Mouse (Mus musculus): Measurements from ENCODE around the gene Hid1. TPM values are rescaled to one million over a fixed set of nuclear protein-coding genes. Genes with fewer than 3 reads are reported as not detected.
A peak's percentile ranks its signal among the peaks of the same experiment; 100 is the strongest.

Hid1 gene
- polyA plus RNA-seq, 1 experiment from 2014 or later: 7.6 TPM

GRCm38 (mm10) chr11:115308781-115309180 lies 58.8 kb downstream of the Hid1 start:
- H3K9ac ChIP-seq: no peak overlapping the region

GRCm38 (mm10) chr11:115306863-115307262 lies 60.7 kb downstream of the Hid1 start, which contains the start of gene Otop2:
TSS of gene Otop2 (plus strand) at chr11:115307163.
- Histone ChIP-seq H3K9me3 (replicated peaks) (no peaks in the 10 kb centered on the region), H3K9ac (no peak within 1 kb of the TSS), H3K4me3 (no peak within 1 kb of the TSS), H3K27me3 (peaks cover 9% of the 10 kb centered on the region), H3K4me1 (replicated peaks) (peaks cover 12% of the 10 kb centered on the region), H3K27ac (no peak within 1 kb of the TSS), H3K4me2 (no peak within 1 kb of the TSS), H3K36me3 (no peaks in the 10 kb centered on the region)
- ATAC-seq (replicated peaks; ENCODE audit: insufficient number of reproducible peaks, insufficient read depth, low FRiP score, low read depth): no peak
- 42% methylated on average over 8 of the region's 8 CpGs for WGBS

More at GRCm38 (mm10) chr11:115308781-115309180, 58.8 kb downstream of the Hid1 start:
- 64% methylated on average over 1 of the region's 1 CpGs for WGBS
- Histone ChIP-seq H3K9me3 (replicated peaks) (no peaks in the 10 kb centered on the region), H3K27me3 (peaks cover 26% of the 10 kb centered on the region), H3K4me2 (no peak overlapping the region), H3K4me1 (replicated peaks) (peaks cover 12% of the 10 kb centered on the region), H3K36me3 (no peaks in the 10 kb centered on the region), H3K27ac (no peak overlapping the region), H3K4me3 (no peak overlapping the region)
- ATAC-seq (replicated peaks; ENCODE audit: insufficient number of reproducible peaks, insufficient read depth, low FRiP score, low read depth): no peak

GRCm38 (mm10) chr11:115303167-115303566 lies 64.4 kb downstream of the Hid1 start:
- no peaks in the 10 kb centered on the region for H3K9me3 ChIP-seq (replicated peaks)
- no peak overlapping the region for H3K4me3 ChIP-seq
- no peaks in the 10 kb centered on the region for H3K36me3 ChIP-seq
- 0 out of 2 replicates have a peak, but pooled peaks cover 5% of the 10 kb centered on the region for H3K4me1 ChIP-seq (replicated peaks)
- H3K9ac ChIP-seq: no peak overlapping the region
- peaks cover 10% of the 10 kb centered on the region for H3K27me3 ChIP-seq
- WGBS: 45% methylated on average over 8 of the region's 8 CpGs
- no peak for ATAC-seq (replicated peaks; ENCODE audit: insufficient number of reproducible peaks, insufficient read depth, low FRiP score, low read depth)
- H3K27ac ChIP-seq: no peak overlapping the region
- H3K4me2 ChIP-seq: no peak overlapping the region

GRCm38 (mm10) chr11:115301351-115301750 lies 66.2 kb downstream of the Hid1 start:
- no peak for ATAC-seq (replicated peaks; ENCODE audit: insufficient number of reproducible peaks, insufficient read depth, low FRiP score, low read depth)
- Histone ChIP-seq H3K4me2 (no peak overlapping the region), H3K36me3 (no peaks in the 10 kb centered on the region), H3K4me1 (replicated peaks) (peaks cover 14% of the 10 kb centered on the region), H3K27ac (no peak overlapping the region), H3K27me3 (peaks cover 26% of the 10 kb centered on the region), H3K9ac (no peak overlapping the region), H3K9me3 (replicated peaks) (no peaks in the 10 kb centered on the region), H3K4me3 (no peak overlapping the region)
- WGBS: 84% methylated on average over 2 of the region's 2 CpGs

GRCm38 (mm10) chr11:115300745-115301144 lies 66.8 kb downstream of the Hid1 start:
- Histone ChIP-seq H3K9ac (no peak overlapping the region), H3K27ac (no peak overlapping the region), H3K4me2 (no peak overlapping the region), H3K36me3 (no peaks in the 10 kb centered on the region), H3K4me1 (replicated peaks) (peaks cover 11% of the 10 kb centered on the region), H3K27me3 (peaks cover 28% of the 10 kb centered on the region), H3K4me3 (no peak overlapping the region), H3K9me3 (replicated peaks) (no peaks in the 10 kb centered on the region)
- WGBS: 67% methylated on average over 4 of the region's 4 CpGs
- ATAC-seq (replicated peaks; ENCODE audit: insufficient number of reproducible peaks, insufficient read depth, low FRiP score, low read depth): no peak

- Histone ChIP-seq H3K27me3 (peaks cover 28% of the 10 kb centered on the region), H3K9ac (no peak overlapping the region), H3K9me3 (replicated peaks) (no peaks in the 10 kb centered on the region), H3K27ac (no peak overlapping the region), H3K36me3 (no peaks in the 10 kb centered on the region), H3K4me1 (replicated peaks) (peaks cover 11% of the 10 kb centered on the region), H3K4me2 (peak overlapping the region; percentile 87; the same call in 1 of the 2 replicates), H3K4me3 (no peak overlapping the region)
- no peak for ATAC-seq (replicated peaks; ENCODE audit: insufficient number of reproducible peaks, insufficient read depth, low FRiP score, low read depth)
- 60% methylated on average over 8 of the region's 8 CpGs for WGBS
Observed at GRCm38 (mm10) chr11:115298160-115298559, 69.4 kb downstream of the Hid1 start.

Other genes starting within 250 kb of the Hid1 start
- gene Cd300lf, start 233.8 kb downstream of the Hid1 start, polyA plus RNA-seq (2015; fragmentation: Nextera tagmentation; extraction: Ambion mirVana): 0.37 and 1.2 TPM in 2 replicates
- 24.6 and 46.4 TPM in 2 replicates for gene Slc9a3r1, start 204.4 kb downstream of the Hid1 start, polyA plus RNA-seq (2015; fragmentation: Nextera tagmentation; extraction: Ambion mirVana)
- gene Tmem104, start 180.3 kb downstream of the Hid1 start, polyA plus RNA-seq (2015; fragmentation: Nextera tagmentation; extraction: Ambion mirVana): 6.6 and 11.4 TPM in 2 replicates
- gene Nat9, start 179.9 kb downstream of the Hid1 start, polyA plus RNA-seq (2015; fragmentation: Nextera tagmentation; extraction: Ambion mirVana): 16.2 and 20.8 TPM in 2 replicates
- gene Grin2c, start 100.5 kb downstream of the Hid1 start, polyA plus RNA-seq (2015; fragmentation: Nextera tagmentation; extraction: Ambion mirVana): 0.10 and 0.16 TPM in 2 replicates
- gene Fdxr, start 90.7 kb downstream of the Hid1 start, polyA plus RNA-seq (2015; fragmentation: Nextera tagmentation; extraction: Ambion mirVana): 10.5 and 12.4 TPM in 2 replicates
- gene Fads6, start 70.1 kb downstream of the Hid1 start, polyA plus RNA-seq (2015; fragmentation: Nextera tagmentation; extraction: Ambion mirVana): 0.55 and 0.67 TPM in 2 replicates
- gene Otop2, start 60.6 kb downstream of the Hid1 start, polyA plus RNA-seq (2015; fragmentation: Nextera tagmentation; extraction: Ambion mirVana): 0.08 TPM in 1 of 2 replicates, not detected in the other
- gene Ush1g, start 45.7 kb downstream of the Hid1 start, polyA plus RNA-seq (2015; fragmentation: Nextera tagmentation; extraction: Ambion mirVana): 0.11 and 0.29 TPM in 2 replicates
- not detected in 2 replicates for gene Otop3, start 33.0 kb downstream of the Hid1 start, polyA plus RNA-seq (2015; fragmentation: Nextera tagmentation; extraction: Ambion mirVana)
- 6.3 and 11.1 TPM in 2 replicates for gene Cdr2l, start 14.2 kb upstream of the Hid1 start, polyA plus RNA-seq (2015; fragmentation: Nextera tagmentation; extraction: Ambion mirVana)
- gene Mrpl58, start 36.0 kb upstream of the Hid1 start, polyA plus RNA-seq (2015; fragmentation: Nextera tagmentation; extraction: Ambion mirVana): 163 and 167 TPM in 2 replicates
- gene Atp5h, start 52.2 kb upstream of the Hid1 start, polyA plus RNA-seq (2015; fragmentation: Nextera tagmentation; extraction: Ambion mirVana): 1,570 and 2,168 TPM in 2 replicates
- gene Kctd2, start 52.4 kb upstream of the Hid1 start, polyA plus RNA-seq (2015; fragmentation: Nextera tagmentation; extraction: Ambion mirVana): 11.5 and 14.7 TPM in 2 replicates
- 0.06 TPM in 1 of 2 replicates, not detected in the other for gene Trim80, start 72.8 kb upstream of the Hid1 start, polyA plus RNA-seq (2015; fragmentation: Nextera tagmentation; extraction: Ambion mirVana)
- 0.57 and 5.0 TPM in 2 replicates for gene Slc16a5, start 94.7 kb upstream of the Hid1 start, polyA plus RNA-seq (2015; fragmentation: Nextera tagmentation; extraction: Ambion mirVana)
- gene Armc7, start 107.9 kb upstream of the Hid1 start, polyA plus RNA-seq (2015; fragmentation: Nextera tagmentation; extraction: Ambion mirVana): 4.6 and 6.2 TPM in 2 replicates
- 49.6 and 62.1 TPM in 2 replicates for gene Nt5c, start 124.1 kb upstream of the Hid1 start, polyA plus RNA-seq (2015; fragmentation: Nextera tagmentation; extraction: Ambion mirVana)
- 480 and 515 TPM in 2 replicates for gene Jpt1, start 146.6 kb upstream of the Hid1 start, polyA plus RNA-seq (2015; fragmentation: Nextera tagmentation; extraction: Ambion mirVana)
- 566 and 571 TPM in 2 replicates for gene Sumo2, start 168.5 kb upstream of the Hid1 start, polyA plus RNA-seq (2015; fragmentation: Nextera tagmentation; extraction: Ambion mirVana)
- gene Nup85, start 196.7 kb upstream of the Hid1 start, polyA plus RNA-seq (2015; fragmentation: Nextera tagmentation; extraction: Ambion mirVana): 80.8 and 105 TPM in 2 replicates
- gene Mrps7, start 236.2 kb upstream of the Hid1 start, polyA plus RNA-seq (2015; fragmentation: Nextera tagmentation; extraction: Ambion mirVana): 76.2 and 80.1 TPM in 2 replicates
- gene Gga3, start 236.3 kb upstream of the Hid1 start, polyA plus RNA-seq (2015; fragmentation: Nextera tagmentation; extraction: Ambion mirVana): 13.7 and 16.3 TPM in 2 replicates
- gene Mif4gd, start 245.2 kb upstream of the Hid1 start, polyA plus RNA-seq (2015; fragmentation: Nextera tagmentation; extraction: Ambion mirVana): 30.2 and 34.5 TPM in 2 replicates

All from heart, embryonic 15.5 days (tissue).